Mouse (Mus musculus) small intestine, adult 2 months (tissue): ENCODE data around the gene Ccdc24. TPM values are rescaled to one million over a fixed set of nuclear protein-coding genes. Genes with fewer than 3 reads are reported as not detected.
A peak's percentile ranks its signal among the peaks of the same experiment; 100 is the strongest.

Source experiments
- H3K27ac ChIP-seq: fragments of 200-500 bp; 2 replicates; pipeline ENCODE4 v1.5.1; 2012; ENCODE audit warnings: low read depth, low read length, control low read depth, inconsistent platforms; ENCODE audit not compliant: insufficient read depth
- H3K27me3 ChIP-seq: fragments of 200-500 bp; 2 replicates; pipeline ENCODE4 v1.6.1; 2012; ENCODE audit warnings: mild to moderate bottlenecking, moderate library complexity, low read length, inconsistent platforms; ENCODE audit not compliant: control insufficient read depth, insufficient read depth
- H3K36me3 ChIP-seq: fragments of 200-500 bp; 2 replicates; pipeline ENCODE4 v1.6.1; 2012; ENCODE audit warnings: mild to moderate bottlenecking, low read length, control low read depth, inconsistent platforms; ENCODE audit not compliant: control insufficient read depth, insufficient read depth
- H3K4me1 ChIP-seq: fragments of 200-500 bp; 2 replicates; pipeline ENCODE4 v1.6.1; 2012; ENCODE audit warnings: low read length, inconsistent platforms, mixed read lengths; ENCODE audit not compliant: control insufficient read depth, insufficient read depth, insufficient read length
- H3K4me3 ChIP-seq: fragments of 200-500 bp; 2 replicates; pipeline ENCODE4 v1.5.1; 2012; ENCODE audit warnings: low read depth, mild to moderate bottlenecking, control low read depth, inconsistent platforms, low read length, moderate library complexity
- CTCF ChIP-seq: fragments of 200-500 bp; IDR thresholded peaks from 2 replicates; pipeline ENCODE4 v1.5.1; 2012; ENCODE audit warnings: low read depth, mild to moderate bottlenecking, control low read depth, inconsistent platforms, low read length, moderate library complexity, mixed read lengths; ENCODE audit not compliant: insufficient replicate concordance, insufficient read length; ENCODE audit errors: extremely low read depth
- POLR2A ChIP-seq: fragments of 200-500 bp; IDR thresholded peaks from 2 replicates; pipeline ENCODE4 v1.6.1; 2012; ENCODE audit warnings: low read depth, mild to moderate bottlenecking, control low read depth, inconsistent platforms, low read length, moderate library complexity
- WGBS: fragments of 180-500 bp; shearing (Covaris S2); methylation state at CpG from one replicate; pipeline ENCODE4 v1.1.7; 2018; 5-methylcytosine and 5-hydroxymethylcytosine counted together
- polyA plus RNA-seq: library from polyadenylated mRNA; depleted of rRNA; stranded (reverse); fragments of >200 nt; gene quantifications from 2 replicates; pipeline ENCODE4 v1.2.3, GENCODE M21; 2012

The Ccdc24 gene
- polyA plus RNA-seq, 1 experiment: 2.0 TPM

GRCm38 (mm10) chr4:117915489-117916105 lies 43.2 kb upstream of the Ccdc24 start:
- Histone ChIP-seq H3K4me3 (peak overlapping the region; percentile 90), H3K36me3 (peaks cover 3% of the 10 kb centered on the region; the same call in 1 of the 2 replicates), H3K27me3 (no peaks in the 10 kb centered on the region), H3K27ac (no peak overlapping the region), H3K4me1 (peaks cover 18% of the 10 kb centered on the region)
- WGBS: under 1% methylated on average over 19 of the region's 19 CpGs
- TF ChIP-seq POLR2A (no peak), CTCF (no peak)

GRCm38 (mm10) chr4:117914591-117915442 lies 42.5 kb upstream of the Ccdc24 start, which contains the start of gene Ipo13:
Gene Ipo13, minus strand, starts transcription at chr4:117914999.
- Histone ChIP-seq H3K36me3 (peaks cover 3% of the 10 kb centered on the region; the same call in 1 of the 2 replicates), H3K27ac (peak within 1 kb of the TSS; percentile 73), H3K4me3 (peak within 1 kb of the TSS; percentile 90), H3K27me3 (no peaks in the 10 kb centered on the region), H3K4me1 (peaks cover 18% of the 10 kb centered on the region)
- WGBS: under 1% methylated on average over 61 of the region's 61 CpGs
- TF ChIP-seq CTCF (0 out of 2 replicates have a peak, but pooled peaks have one; percentile 16), POLR2A (peak; percentile 37; the same call in 1 of the 2 replicates)

GRCm38 (mm10) chr4:117914031-117914430 lies 41.7 kb upstream of the Ccdc24 start:
- 5% methylated on average over 8 of the region's 8 CpGs for WGBS
- Histone ChIP-seq H3K36me3 (peaks cover 3% of the 10 kb centered on the region; the same call in 1 of the 2 replicates), H3K4me3 (peak overlapping the region; percentile 90), H3K27ac (no peak overlapping the region), H3K27me3 (no peaks in the 10 kb centered on the region), H3K4me1 (peaks cover 18% of the 10 kb centered on the region)
- TF ChIP-seq POLR2A (no peak), CTCF (no peak)

- TF ChIP-seq CTCF (no peak), POLR2A (no peak)
- H3K4me1 ChIP-seq: peaks cover 18% of the 10 kb centered on the region
- peaks cover 3% of the 10 kb centered on the region; the same call in 1 of the 2 replicates for H3K36me3 ChIP-seq
- 16% methylated on average over 3 of the region's 3 CpGs for WGBS
- no peak overlapping the region for H3K27ac ChIP-seq
- no peaks in the 10 kb centered on the region for H3K27me3 ChIP-seq
- H3K4me3 ChIP-seq: no peak overlapping the region
These were observed 41.1 kb upstream of the Ccdc24 start for GRCm38 (mm10) chr4:117913421-117913820.

- Histone ChIP-seq H3K4me3 (no peak overlapping the region), H3K27ac (no peak overlapping the region), H3K36me3 (peaks cover 3% of the 10 kb centered on the region; the same call in 1 of the 2 replicates), H3K4me1 (peaks cover 15% of the 10 kb centered on the region), H3K27me3 (no peaks in the 10 kb centered on the region)
- no peak for TF ChIP-seq POLR2A
- no peak for TF ChIP-seq CTCF
- WGBS: 71% methylated on average over 7 of the region's 7 CpGs
These were observed 40.4 kb upstream of the Ccdc24 start for GRCm38 (mm10) chr4:117912685-117913273.

- TF ChIP-seq POLR2A (no peak), CTCF (no peak)
- no peak overlapping the region for H3K4me3 ChIP-seq
These were observed 39.8 kb upstream of the Ccdc24 start for GRCm38 (mm10) chr4:117912131-117912561.

More at GRCm38 (mm10) chr4:117912131-117912561, 39.8 kb upstream of the Ccdc24 start:
- H3K27me3 ChIP-seq: no peaks in the 10 kb centered on the region
- no peak overlapping the region for H3K27ac ChIP-seq
- peaks cover 3% of the 10 kb centered on the region; the same call in 1 of the 2 replicates for H3K36me3 ChIP-seq
- 96% methylated on average over 13 of the region's 13 CpGs for WGBS
- peaks cover 13% of the 10 kb centered on the region for H3K4me1 ChIP-seq
